Mouse (Mus musculus) frontal cortex, postnatal 14 days (tissue): ENCODE data around the gene Gemin7.

Experiments
- DNase-seq, 2 experiments: peaks; one replicate each; pipeline ENCODE4 v3.0.0; 2022; ENCODE audit warnings: low spot score in 2 of 2

Gene Gemin7

GRCm38 (mm10) chr7:19547344-19547969, 29.9 kb downstream of the Gemin7 start:
- no peak for DNase-seq

DNA sequence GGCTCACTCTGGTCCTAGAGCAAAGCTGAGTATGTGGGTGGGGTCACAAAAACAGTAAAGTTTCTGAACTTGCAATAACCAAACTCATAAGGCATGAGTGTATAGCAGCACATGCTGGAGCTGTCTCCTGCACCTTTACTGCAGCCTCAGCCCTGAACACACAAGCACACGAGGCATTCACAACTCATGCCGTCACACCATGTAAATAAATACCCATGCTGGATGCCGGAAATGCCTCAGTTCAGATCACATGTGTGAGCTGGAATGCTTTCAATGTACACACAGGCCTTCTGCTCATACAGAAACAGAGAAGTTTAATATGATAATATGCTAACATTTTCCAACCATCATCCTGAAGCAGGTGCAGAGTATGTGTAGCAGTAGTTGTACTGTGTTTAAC, 31.4 kb downstream of the Gemin7 start:
- DNase-seq: no peak

GRCm38 (mm10) chr7:19543584-19543983, 33.8 kb downstream of the Gemin7 start:
- DNase-seq: no peak

GRCm38 (mm10) chr7:19542155-19542691, 35.2 kb downstream of the Gemin7 start:
- DNase-seq: no peak

GRCm38 (mm10) chr7:19541681-19542154, 35.7 kb downstream of the Gemin7 start:
- DNase-seq: no peak

- no peak for DNase-seq
Measured at GRCm38 (mm10) chr7:19540771-19541566, 36.4 kb downstream of the Gemin7 start.

DNA sequence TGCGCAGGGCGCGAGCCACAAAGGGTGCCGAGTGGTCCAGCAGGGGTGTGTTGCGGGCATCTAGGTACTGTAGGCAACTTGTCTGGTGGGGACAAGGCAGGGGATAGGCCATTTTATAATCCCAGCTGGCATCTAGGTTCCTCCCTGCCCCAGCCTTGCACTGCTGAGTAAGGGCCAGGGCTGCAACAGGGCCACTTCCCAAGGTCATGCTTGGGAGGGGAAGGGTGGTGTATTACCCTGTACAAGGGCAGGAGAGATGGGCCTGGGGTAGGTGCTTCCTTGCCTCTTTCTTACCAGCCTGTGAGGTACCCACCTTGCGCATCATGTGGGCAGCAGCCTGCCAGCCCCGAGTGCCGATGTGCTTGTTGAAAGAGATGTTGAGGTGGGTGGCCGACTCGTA, 42.7 kb downstream of the Gemin7 start:
- DNase-seq: no peak

DNA sequence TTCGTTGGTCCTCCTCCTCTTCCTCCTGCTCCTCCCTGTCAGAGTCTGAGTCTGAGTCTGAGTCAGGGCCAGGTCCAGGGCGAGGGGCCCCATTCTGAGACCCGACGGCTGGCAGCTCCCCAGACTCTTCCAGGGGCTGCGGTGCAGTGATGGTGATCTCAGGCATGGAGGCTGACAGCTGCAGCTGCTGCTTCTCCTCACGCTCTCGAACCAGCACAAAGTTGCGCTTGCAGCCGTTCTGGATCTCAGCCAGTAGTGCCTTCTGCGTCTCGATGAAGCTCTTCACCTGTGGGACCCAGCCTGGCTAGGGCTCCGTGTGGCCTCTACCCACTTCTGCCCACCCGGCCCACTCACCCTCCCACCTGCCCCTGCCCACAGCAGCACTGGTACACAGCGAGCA, 45.2 kb downstream of the Gemin7 start:
- no peak for DNase-seq

DNA sequence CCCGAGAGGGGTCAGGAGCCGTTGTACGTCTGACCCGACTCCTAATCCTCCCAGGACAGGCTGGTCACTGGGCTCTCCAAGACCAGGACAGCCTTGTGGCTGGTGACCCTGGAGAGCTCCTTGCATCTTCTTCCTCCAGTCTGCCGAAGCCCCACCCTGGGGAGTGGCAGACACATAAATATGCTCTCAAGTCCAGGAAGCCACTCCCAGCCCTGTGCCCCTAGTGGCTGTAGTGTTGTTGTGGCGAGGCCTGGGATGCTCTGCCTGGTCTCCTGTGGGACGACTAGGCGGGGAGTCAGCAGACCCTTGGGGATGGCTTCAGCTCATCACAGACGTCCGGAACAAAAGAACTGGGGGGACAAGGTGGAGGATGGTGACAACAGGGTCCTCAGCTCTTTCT, 46.3 kb downstream of the Gemin7 start:
- no peak for DNase-seq

- no peak for DNase-seq
Measured at GRCm38 (mm10) chr7:19525105-19525481, 52.3 kb downstream of the Gemin7 start.

DNA sequence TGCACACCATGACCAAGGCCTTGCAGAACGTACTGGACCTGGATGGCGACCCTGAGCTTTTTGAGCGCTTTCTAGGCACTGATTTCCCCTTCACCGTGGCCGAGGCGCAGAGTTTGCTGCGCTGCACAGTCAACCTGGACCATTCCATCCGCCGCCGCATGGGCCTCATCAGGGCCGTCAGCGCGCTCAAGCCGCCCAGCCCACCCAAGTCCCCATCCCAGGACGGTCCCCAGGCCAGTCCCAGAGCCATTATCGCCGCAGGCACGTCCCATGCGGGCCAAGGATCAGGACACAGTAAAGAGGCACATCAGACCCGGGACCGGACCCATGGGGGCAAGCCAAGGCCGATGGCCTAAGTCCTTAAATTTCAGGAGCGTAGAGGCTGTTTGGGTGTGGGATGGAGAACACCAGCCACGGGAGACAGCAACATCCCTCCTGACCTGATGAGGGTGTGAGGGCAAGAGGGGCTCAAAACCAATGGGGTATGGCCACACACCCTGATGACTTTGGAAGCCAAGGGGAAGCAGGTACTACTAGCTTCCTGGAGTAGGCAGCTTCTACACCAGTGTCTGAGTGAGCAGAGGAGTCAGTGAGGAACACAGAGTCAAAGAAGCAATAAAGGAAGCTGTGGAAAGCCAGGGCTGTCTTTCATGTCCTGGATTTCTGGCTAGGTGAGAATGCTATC, 52.8 kb downstream of the Gemin7 start:
- DNase-seq: no peak

DNA sequence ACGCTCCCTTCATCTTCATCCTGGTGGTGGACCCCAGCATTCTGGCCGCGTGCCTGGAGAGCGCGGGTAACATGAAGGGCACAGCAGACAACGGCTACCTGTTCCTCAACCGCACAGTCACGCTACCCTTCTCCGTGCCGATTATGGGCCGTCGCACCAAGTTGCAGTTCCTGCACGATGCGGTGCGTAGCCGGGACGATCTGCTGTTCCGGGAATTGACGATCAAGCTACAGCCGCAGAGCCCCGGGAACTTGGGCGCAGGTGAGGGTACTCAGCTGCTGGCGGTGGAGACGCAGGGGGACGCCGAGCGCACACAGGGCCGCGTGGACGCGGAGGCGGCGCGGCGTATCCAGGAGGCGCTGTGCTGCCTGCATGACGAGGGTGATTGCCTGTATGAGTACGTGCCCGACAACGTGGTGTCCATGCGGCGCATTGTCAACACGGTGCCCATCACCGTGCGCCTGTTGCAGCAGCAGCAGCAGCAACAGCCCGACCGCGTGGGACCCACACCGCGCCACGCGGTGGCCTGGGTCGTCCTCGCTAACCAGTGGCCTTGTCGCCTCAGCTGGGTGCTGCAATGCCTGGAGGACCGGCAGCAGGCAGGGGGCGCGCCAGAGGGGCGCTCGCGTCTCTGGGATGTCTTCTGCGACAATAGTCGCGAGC, 53.5 kb downstream of the Gemin7 start:
- peak; percentile 58 to 61 for DNase-seq

GRCm38 (mm10) chr7:19523017-19523756, 54.2 kb downstream of the Gemin7 start:
- no peak for DNase-seq

DNA sequence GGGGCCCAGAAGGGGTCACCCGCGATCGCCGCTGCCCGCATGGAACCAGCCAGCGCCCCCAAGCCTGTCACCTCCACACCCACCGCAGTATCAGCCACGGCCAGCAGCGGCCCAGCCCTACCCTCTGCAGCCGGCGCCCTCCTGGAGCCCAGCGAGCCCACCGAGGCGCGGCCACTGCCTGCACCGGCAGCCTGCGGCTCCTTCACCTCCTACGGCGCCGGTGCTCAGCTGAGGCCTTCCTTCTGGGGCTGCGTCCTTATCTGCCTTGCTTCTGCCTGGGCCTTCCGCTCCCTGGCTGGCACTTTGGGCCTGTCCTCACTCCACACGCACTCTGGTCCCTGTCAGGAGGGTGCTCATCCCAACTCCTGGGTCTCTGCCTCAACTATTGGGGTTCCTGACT, 57.4 kb downstream of the Gemin7 start:
- no peak for DNase-seq

DNA sequence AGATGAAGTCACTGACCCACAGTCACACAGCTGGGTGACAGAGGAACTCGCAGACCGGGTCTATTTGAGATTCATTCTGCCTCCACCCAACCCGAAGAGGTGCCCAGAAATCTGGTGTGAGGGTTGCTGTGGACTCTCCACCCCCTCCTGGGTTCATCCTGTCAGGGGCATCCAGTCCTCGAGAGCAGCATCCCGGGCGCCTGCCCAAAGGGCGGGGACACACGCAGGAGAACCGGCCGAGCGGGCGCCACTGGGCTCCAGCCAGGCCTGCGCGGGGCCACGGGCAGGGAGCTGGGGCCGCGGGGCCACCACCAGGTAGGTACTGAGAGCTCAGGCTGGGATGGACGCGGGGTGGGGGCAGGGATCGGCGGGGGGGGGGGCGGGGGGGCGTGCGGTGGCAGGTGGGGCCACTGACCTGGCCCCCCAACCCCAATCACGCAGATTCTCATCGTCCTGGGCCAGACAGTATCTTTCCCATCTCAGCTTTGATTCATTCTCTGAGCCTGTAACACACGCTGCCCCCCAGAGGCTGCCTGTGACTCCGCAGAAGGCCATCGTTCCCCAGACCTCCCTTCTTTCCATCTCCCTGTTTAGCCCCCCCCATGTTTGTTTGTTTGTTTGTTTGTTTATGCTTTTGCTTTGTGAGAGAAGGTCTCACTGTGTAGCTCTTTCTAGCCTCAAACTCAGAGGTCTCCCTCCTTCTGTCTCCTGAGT, 59.6 kb downstream of the Gemin7 start, which contains the start of gene Nkpd1:
Gene Nkpd1, plus strand, starts transcription at position 187 of the 714 bp plus-strand sequence.
- no peak for DNase-seq
